Mouse (Mus musculus): ENCODE measurements around the gene Fnbp4. TPM values are rescaled to one million over a fixed set of nuclear protein-coding genes. Genes with fewer than 3 reads are reported as not detected.
"Not testable (repeated sequence)": the region's sequence is repeated elsewhere in the genome, so short reads cannot be mapped to it uniquely, and the experiment has no call there.

Fnbp4 gene
- polyA plus RNA-seq, 1 experiment from 2014 or later, result 82.8 TPM

DNA sequence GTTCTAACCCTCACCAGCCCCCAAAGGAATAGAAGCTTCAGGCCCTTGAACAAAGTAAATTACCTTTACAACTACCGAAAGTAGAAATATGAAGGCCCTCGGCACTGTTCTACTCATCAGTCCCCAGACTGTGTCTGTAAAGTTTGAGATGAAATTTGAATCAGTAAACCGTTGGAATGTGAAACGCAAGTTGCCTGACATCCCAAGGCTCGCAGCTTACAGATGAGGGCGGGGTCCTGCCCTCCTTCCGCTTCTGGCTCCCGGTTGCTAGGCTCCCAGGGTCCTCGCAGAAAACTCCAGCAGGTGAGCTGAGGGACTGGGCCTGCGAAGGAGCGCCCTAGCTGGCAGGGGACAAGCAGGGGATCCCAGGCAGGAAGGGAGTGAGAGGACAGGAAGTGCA lies 37.3 kb downstream of the Fnbp4 start, which contains the start of gene Agbl2:
Agbl2 (plus strand) TSS at position 270 of the 400 bp plus-strand sequence.
- DNase-seq (ENCODE audit: low spot score), result peak; percentile 6

DNA sequence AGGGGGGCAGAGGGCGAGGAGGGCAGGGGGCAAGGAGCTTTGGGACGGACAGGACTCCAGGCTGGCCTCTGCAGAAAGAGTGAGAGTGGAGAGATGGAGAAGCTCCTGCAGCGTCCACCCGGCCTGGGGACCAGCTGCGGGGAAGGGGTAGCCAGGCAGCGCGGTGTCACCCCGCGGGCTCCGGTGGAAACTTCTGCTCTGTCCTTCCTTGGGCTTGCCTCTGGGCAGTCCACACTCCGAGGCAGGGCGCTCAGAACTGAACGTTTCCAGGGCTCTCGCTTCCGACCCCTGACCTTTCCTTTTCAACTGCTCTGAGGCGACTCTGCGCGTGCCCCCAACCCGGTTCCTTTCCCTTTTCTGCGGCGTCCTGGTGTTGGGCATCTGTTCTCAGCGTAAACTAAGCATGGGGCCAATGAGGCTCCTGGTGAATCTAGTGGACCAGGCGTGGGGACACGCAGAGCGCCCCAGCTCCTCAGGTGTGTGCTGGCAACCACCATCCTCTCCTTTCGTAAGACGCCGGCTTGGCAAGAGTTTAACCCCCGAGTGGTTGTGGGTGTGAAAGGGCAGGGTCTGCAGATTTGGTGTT lies 37.8 kb downstream of the Fnbp4 start:
- DNase-seq (ENCODE audit: low spot score), result no peak

DNA sequence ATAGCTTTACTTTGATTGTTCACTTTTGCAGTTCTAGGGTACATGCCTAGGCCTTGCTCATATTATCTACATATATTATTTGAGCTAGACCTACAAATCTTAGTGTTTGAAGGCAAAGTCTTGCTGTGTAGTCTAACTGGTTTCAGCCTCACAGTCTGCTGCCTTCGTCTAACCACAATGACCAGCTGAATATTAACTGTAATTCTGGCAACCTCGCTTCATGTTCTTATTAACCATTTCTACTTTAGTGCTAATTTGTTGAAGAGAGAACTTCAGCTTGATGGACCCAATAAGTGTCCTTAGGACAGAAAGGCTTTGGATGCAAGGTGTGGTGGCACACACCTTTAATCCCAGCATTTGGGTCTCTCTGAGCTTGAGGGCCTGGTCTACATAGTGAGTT lies 43.0 kb downstream of the Fnbp4 start:
- DNase-seq (ENCODE audit: low spot score), result no peak

DNA sequence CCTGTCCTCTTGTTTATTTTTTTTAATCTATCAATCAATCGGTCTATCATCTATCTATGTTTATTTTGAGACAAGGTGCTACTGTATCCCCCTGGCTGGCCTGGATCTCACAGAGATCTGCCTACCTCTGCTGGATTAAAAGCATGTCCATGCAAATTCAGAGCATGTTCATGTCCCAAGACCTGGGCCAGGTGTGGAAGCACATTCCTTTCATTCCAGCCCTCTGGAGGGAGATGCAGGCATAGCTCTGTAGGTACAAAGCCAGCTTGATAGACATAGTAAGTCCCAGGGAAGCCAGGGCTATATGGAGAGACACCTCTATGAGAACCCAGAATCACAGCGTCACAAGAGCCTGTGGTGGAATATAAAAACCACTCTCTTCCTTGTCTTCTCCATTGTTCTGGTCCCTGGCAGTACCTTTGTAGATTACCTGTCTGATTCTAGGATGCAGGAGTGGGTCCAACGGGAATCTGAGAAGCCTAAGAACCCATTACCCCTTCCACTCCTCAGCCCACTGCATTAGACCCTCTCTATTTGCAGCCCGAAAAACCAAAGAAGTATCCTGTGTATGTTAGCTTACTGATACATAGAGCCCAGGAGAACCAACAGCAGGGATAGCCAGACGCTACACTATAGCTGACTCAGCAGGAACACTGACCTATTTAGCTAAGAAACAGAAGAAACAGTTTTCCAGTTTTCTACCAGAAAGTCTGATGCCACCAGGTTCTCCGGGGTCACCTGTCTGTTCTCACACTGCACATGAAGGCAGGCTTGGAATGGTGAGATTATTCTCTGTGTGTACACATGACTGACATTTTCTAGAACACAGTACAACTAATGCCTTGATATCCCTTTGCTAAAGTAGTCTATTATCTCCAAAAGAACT lies 63.3 kb downstream of the Fnbp4 start:
- DNase-seq (ENCODE audit: low spot score), result no peak

DNA sequence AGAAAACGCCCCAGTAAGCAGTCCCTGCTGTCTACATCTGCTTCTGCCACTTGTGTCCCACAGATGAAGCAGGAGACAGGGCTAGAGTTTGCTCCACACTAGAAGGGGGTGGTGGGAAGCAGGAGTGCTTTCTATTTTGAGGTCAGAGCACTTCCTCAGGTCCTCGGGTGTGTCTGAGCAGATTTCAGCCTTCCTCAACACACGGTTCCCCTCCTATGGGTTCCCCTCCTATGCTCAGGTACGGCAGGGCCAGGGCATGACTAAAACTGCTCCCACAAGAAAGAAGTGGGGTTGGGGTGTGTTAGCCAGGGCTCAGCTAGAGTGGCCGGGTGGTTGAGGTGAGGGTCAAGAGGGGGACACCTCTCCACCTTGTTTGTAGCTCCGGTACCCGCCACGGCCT lies 65.6 kb downstream of the Fnbp4 start:
- DNase-seq (ENCODE audit: low spot score), result no peak

DNA sequence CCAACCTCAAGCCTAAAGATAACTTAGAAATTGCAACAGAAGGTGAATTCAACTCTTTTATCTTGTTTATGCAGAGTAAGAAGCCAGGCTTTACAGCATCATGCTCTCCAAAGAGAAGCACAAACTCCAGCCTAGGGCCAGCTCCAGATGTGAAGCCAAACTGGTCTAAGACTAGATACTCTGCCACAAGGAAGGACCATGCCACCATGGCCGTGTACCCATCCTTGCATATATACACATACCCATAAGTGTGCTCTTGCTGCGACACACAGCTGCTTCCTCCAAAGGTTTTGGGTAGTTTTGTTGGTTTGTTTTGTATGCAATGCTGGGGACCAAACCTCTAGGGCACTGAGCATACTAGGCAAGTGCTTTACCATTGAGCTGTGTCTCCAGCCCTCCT lies 70.1 kb downstream of the Fnbp4 start:
- no peak for DNase-seq (ENCODE audit: low spot score)

DNA sequence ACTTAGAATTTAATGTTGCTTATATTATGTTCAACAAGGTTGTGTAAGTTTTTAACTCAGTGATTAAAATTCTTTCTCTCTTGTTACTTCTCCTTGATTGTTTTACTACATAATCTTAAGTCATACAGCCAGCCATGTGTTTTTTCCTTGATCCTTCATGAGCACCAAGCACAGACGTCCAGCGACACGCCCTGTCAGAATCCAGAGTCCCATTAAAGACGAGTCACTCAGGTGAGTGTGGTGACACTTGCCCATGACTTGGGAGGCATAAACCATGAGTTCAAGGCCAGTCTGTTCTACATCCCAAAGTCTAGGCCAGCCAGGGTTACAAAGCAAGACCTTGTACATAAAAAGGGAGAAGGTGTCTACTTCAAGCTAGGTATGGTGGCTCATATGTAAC lies 71.0 kb downstream of the Fnbp4 start:
- no peak for DNase-seq (ENCODE audit: low spot score)

DNA sequence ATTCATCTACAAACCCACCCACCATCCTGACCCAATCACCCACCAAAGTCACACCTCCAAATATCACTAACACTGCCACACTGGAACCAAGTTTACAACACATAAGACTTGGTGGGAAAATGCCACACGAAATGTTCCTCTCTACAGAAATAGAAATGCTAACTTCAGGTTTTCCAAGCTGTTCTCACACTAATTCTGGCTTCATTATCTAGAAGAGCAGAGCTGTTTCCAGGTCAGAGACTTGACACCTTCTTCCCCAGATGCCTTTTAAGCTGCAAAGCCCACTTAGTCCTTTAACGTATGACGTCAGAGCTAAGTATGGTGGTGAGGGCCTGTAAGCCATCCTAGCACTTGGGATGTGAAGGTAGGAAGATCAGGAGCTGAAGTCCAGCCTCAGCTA lies 73.5 kb downstream of the Fnbp4 start:
- no peak for DNase-seq (ENCODE audit: low spot score)

DNA sequence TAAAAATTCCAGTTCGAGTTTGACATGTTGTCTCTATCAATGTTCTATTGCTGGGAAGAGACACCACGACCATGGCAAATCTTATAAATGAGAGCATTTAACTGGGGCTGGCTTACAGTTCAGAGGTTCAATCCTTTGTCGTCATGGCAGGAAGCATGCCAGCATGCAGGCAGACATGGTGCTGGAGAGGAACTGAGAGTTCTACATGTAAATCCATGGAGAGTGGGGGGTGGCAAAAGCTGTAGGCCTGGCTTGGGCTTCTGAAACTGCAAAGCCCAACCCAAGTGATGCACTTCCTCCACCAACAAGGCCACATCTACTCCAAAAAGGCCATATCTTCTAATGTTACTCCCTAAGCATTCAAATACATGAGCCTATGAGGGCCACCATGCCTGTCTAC lies 75.7 kb downstream of the Fnbp4 start:
- DNase-seq (ENCODE audit: low spot score), result no peak

DNA sequence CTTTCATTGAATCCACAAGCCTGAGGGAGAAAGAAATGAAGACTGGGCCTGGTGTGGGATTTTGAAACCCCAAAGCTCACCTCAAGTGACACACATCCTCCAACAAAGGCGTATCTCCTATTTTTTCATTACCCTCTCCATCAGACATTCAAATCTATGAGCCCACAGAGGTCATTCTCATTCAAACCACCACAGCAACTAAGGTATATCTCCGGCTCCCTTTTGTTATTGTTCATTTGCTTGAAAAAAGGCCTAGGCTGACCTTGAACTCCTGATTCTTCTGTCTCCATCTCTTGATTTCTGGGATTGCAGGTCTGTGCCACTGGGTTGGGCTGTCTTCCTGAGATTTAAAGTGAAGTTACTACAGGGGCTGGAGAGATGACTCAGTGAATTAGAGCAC lies 77.8 kb downstream of the Fnbp4 start:
- DNase-seq (ENCODE audit: low spot score), result no peak

DNA sequence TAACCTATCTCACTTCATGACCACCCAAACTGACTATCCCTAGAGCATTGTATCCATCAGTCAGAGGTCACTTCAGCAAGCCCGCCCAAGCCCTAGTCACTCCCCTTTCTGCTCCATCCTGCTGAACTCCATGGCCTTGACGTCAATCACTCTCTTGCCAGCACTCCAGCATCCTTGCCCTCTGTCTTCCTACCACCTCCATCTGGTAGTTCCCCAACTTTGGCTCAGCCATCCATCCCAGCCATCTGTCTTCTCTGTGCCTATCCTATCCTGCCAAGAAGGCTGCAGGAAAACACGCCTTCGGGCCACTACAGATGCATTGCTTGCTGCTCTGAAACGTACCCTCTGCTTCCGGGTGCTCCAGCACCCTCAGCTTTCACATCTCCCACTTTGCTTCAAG lies 78.6 kb downstream of the Fnbp4 start:
- DNase-seq (ENCODE audit: low spot score), result no peak

DNA sequence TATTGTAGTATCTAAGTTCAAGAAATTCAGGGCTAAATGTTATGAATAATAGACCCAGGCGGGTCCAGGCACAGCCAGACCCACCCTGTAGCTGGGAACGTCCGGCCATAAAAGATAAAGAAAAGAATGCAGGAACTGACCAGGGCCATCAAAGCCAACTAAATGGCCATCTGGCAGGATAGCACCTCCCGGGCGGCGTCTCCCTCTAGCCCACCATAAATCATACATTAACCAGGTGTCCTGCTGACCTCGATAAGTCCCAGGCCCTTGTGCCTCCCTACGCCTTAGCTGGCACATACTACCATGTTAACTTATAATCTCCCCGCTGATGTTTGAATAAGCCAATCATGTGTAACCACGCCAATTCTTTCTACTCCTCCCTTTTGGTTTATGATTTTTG lies 79.4 kb downstream of the Fnbp4 start:
- DNase-seq (ENCODE audit: low spot score), result not testable (repeated sequence)

DNA sequence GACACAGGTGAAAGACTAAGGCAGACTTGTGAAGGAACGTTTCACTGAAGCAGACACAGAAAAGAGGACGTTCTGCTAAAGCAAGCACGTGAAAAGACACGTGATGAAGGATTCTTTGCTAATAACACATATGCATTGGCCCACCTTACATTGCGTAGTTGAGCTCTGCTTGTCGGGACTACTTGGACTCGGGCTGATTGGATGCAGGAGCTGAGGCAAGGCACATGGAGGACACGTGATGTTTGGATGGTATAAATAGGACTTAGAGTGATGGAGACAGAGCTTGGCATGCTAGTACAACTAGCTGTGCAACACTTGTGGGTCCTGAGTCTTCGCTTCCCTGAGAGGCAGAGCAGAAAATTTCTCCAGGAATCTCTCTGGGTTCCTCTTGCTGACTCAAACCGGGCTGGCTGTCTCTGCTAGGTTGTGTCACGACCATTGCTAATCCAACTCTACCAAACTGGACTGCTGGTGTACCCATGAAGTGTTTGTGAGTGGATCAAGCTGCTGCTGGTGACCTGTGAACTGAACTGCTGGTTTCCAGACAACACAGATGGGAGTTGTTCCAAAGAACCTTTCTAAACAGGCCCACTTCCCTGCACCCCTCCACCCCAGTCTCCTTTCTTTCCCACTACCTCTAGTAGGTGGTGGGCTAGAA lies 80.5 kb downstream of the Fnbp4 start:
- no peak for DNase-seq (ENCODE audit: low spot score)

DNA sequence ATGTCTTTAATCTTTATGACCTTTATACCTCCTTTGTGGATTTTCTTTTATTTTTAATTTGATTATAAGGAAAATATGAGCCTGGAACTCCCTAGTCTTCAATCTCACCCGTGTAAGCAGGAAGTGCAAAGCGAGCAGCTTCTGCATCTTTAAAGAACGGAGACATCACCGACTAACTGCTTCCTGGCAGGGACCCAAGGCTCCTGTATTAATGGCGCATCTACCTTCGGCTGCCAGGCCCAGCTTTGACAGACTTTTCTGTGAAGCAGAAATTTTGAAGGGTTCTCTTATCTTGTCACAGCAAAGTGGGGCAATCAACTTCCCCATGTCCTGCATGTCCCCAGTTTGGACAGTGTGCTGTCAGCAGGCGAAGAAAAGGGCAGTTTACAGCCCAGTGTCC lies 83.6 kb downstream of the Fnbp4 start:
- no peak for DNase-seq (ENCODE audit: low spot score)

Other genes starting within 250 kb of the Fnbp4 start
- gene Ptprj, start 164.7 kb upstream of the Fnbp4 start, polyA plus RNA-seq (2015; fragmentation: Nextera tagmentation; extraction: Ambion mirVana), result 1.6 and 1.7 TPM in 2 replicates
- gene Nup160, start 68.2 kb upstream of the Fnbp4 start, polyA plus RNA-seq (2015; fragmentation: Nextera tagmentation; extraction: Ambion mirVana), result 31.2 and 31.8 TPM in 2 replicates
- 0.19 and 0.26 TPM in 2 replicates for gene Agbl2, start 37.4 kb downstream of the Fnbp4 start, polyA plus RNA-seq (2015; fragmentation: Nextera tagmentation; extraction: Ambion mirVana)
- gene Mtch2, start 101.8 kb downstream of the Fnbp4 start, polyA plus RNA-seq (2015; fragmentation: Nextera tagmentation; extraction: Ambion mirVana), result 140 and 150 TPM in 2 replicates
- gene C1qtnf4, start 140.5 kb downstream of the Fnbp4 start, polyA plus RNA-seq (2015; fragmentation: Nextera tagmentation; extraction: Ambion mirVana), result 4.4 and 4.5 TPM in 2 replicates
- 30.8 and 31.8 TPM in 2 replicates for gene Kbtbd4, start 159.4 kb downstream of the Fnbp4 start, polyA plus RNA-seq (2015; fragmentation: Nextera tagmentation; extraction: Ambion mirVana)
- 224 and 230 TPM in 2 replicates for gene Ndufs3, start 159.5 kb downstream of the Fnbp4 start, polyA plus RNA-seq (2015; fragmentation: Nextera tagmentation; extraction: Ambion mirVana)
- gene Celf1, start 195.0 kb downstream of the Fnbp4 start, polyA plus RNA-seq (2015; fragmentation: Nextera tagmentation; extraction: Ambion mirVana), result 54.9 and 65.4 TPM in 2 replicates

Data from thymus, postnatal 0 days (tissue).